Mouse (Mus musculus): ENCODE data around the gene Aipl1. TPM values are rescaled to one million over a fixed set of nuclear protein-coding genes. Genes with fewer than 3 reads are reported as not detected.

Gene Aipl1
- total RNA-seq, 1 experiment from 2014 or later = 0.18 TPM

DNA sequence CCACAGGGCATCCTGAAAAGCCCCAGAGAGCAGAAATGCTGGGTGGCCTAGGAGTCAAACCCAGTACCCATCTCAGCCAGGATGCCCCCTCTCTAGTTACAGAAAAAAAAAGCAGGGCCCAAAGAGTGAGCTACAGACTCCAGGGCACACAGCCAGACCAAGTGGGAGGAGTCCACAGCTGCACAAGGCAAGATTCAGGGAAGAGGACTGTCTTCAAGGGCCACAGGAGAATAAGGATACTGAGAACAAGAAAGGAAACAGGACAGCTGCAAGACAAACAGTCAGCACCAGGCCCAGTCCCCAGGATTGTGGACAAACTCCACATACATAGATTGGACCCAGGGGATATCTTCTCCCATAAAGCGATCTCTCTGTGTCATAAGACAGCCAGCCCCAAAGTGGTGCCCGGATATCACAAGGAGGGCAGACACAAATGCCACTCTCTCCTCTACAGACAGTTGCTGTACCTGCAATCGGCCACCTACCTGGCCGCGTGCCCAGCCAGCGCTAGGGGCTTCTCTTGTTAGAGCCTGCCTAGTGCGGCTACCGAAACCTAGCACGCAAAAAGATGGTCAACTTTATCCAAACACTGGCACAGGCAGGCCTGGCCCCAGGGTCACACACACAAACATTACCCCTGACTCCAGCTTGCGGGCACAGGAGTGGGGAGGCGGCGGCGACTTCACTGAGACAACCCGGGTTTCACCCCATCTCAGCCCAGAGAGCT, 13.0 kb upstream of the Aipl1 start:
- DNase-seq = no peak

DNA sequence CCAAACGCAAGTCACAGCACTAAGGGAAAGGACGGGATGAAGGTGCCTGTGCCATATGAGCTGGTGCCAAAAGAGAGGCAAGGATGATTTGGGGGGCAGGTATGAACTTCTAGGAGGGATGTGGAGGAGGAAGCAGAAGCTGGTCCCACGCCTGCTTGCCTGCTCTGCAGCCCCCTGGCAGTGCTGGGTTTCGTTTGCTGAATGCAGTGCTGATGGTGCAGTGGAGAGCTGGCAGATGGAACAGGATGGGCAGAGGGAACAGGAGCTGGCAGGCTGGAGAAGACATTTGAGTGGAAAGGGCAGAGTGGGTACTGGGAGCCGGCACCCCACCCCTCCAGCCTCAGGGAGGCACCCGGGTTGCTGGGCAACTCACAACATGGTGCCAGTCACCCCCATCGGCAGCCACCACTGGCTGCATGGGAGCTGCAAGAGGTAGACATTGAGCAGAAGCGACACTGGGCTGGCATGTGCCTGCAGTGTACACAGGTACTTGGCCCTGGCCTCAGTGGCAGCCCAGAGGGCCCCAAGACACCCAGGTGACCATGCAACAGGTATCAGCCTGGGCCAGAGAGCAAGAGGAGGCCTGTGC, 12.0 kb upstream of the Aipl1 start:
- DNase-seq = no peak

DNA sequence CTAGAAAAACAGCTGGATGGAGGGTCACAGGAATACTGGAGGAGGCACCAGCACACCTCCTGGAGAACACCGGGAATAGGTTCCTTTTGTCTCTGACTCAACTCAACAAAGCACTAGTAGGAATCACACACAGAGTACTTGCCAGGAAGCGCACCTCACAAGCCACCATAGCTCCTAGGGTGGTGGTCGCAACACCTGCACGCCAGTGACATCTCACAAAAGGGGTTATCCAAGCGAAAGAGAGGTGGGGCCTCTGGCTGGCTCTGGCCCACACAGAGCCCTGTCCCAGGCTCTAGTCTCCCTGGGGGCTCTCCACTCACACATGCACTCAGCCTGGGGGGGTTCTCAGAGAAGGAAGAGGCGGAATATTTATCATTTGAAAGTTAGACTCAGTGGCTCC, 11.4 kb upstream of the Aipl1 start:
- no peak for DNase-seq

DNA sequence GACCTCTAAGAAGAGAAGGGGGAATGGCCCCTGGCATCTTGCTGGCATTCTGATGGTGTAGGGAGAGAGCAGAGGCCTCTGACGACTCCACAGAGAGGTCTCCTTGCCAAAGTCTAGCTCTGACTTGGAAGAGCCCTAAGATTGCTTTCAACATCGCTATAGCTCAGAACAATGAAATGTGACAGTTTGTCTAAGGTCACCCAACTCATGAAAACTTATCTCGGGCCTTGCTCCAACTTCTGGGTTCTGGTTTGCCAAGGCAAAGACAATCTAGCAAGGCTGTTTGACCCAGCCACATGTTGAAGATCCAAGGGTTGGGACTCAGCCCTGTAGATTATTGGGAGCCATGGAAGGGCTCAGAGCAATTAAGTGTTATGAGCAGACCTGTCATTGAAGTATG, 6.9 kb upstream of the Aipl1 start:
- DNase-seq = no peak

DNA sequence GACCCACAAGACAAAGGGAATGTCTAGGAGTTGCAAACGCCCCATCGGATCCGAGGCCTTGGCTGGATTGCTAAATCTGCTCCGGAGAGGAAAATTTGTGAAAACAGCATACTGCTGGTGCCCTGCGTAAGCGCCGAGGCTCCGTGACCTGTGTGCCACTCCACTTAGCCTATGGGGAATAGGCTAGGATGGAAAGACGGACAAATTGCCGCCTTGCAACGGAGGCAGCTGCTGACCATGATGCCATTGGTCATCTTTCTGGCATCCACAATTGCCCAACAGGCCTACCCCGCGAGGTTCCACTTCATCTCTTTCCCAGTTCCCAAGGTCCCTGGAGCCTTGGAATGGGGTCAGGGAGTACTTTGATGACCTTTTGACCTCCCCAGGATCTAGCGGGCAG, 5.3 kb upstream of the Aipl1 start:
- DNase-seq = no peak

DNA sequence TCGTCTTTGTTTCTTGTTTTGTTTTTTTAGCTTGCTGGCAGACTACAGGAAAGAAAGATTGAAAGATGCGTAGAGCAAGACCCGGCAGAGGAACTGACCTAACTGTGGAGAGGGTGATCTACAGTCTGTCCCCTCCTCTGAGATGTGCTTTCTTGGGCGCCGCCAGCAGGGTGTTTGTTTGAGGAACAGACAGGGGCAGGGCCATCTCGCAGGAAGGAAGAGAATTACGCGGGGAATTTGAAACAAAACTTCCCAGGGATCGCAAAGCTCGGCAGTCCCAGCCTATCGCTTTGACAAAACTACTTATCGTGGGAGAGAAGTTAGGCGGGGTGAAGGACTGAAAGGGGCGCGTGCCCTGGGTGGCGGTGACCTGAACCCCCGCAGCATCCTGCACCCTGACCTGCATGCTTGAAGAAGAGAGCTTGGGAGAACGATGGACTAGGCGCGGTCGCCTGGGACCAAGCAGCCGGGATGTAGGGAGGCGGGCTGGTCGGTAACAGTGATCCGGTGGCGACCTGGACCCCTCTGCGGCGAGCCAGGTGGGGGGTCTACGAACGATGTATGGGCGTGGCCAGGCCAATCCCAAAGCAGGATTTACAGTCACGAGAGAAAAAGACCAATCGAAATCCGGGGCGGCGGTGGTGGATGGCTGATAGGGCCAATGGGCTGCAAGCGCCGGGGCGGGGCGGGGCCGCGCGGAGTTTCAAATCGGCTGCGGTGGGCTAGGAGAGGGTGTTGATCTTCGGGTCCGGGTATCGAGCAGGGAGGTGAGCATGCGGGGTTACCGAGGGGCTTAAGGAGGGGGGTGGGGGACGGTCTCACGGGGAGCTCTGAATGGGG, 4.7 kb upstream of the Aipl1 start, which contains the start of gene Pimreg:
Gene Pimreg (plus strand): TSS at position 265 of the 840 bp plus-strand sequence.
- peak; percentile 87 for DNase-seq

DNA sequence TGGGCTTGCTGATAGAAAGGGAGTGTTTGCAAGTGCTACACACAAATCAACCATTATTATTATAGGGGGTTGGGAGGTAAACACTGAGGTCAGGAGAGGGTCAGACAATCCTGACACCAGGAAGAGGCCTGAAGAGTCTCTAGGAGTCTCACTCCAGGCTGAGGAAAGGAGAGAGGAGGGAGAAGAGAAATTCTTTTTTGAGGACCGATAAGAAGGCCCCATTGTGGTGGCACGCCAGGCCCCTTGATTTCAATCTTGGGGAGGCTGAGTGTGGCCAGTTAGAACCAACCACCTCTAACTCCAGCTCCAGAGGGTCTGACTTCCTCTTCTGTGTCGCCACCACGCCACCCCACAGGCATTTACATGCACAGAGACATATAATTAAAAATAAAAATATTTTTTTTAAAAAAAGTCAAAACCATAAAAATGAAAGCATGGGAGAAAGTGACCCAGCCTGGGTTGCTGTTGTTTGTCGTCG, 4.0 kb upstream of the Aipl1 start:
- no peak for DNase-seq

DNA sequence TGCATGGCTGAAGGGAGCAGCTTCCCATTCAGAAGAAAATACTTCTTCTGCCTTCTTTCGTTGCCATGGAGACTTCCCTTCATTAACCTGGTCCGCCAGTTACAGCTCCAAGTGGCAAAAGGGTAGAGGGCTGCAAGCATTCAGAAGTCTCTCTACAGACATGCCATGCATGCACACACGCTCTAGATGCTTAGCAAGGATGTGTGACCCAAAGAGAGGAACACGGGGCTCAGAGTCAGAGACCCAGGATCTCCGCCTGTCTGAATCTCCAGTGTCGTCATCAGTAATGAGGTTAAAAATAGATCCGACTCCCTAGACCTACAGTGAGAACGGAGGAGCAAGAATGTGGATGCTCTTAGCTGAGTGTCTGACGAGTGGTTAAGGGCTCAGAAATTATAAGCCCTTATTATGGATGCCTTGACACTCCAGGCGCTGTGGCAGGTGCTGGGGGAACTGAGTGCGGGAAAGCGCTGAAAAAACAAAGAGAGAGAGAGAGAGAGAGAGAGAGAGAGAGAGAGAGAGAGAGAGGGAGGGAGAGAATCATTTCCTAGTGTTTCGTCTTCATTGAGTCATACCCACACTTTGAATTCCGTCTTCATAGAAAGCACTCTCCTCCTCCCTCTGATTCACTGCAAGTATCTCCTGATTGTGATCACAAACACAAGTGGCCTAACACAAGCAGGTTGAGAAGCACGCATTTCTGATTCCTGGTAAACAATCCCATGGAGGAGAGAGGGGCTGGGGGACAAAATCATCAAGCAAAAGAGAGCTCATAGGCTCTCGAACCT, 2.5 kb upstream of the Aipl1 start:
- DNase-seq = no peak

DNA sequence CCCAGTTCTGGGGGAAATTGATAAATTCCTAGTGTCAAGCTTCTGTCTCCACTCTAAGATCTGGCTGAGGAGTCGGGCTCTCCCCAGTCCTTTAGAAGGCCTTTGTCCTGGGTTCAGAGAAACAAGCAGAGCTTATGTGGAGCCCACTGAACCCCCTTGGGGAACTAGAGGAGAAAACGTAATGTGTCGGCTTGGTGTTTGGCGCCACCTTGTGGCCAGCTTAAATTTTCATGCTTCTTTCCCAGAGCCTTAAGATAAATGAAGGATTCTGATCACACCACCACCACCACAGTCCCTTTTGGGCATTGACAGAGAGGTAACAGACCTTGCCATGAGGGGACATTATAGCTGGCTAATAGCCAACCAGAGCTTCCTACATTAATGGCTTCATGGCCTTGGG, 687 bp upstream of the Aipl1 start:
- peak; percentile 70 for DNase-seq

DNA sequence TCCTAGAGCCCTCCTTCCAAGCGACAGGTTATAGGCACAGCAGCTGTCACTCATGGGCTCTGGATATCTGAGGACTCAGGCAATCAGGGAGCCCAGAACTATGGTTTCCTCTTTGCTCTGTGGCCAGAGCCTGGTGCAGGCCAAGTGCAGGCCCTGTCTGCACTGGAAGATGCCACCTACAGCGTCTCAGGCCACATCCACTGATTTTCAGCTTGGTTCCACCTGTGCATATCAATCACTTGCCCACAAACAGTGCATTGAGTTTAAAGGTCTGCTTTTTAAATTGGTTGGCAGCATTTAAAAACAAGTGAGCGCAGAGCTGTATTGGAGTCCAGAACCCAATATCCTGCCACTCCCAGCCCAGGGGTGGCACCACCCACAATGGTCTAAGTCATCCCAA, 4.7 kb downstream of the Aipl1 start:
- no peak for DNase-seq

DNA sequence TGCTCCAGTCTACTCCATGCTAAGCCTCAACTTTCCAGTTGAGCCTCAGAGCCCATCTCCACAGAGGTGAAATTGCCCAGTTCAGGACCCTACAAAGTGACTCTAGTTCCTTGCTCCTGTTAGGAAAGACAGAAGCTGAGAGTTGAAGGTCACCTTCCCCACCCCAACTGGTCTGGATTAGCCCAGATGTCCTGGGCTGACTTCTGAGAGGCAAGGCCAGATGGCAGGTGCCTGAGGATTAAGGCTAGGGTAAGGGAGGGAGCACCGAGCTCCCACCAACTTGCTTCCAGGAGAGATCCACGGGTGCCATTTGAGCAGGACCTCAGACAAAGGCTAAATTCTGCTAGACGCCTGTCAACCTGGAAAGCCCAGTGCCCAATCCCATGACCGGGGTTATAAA, 5.2 kb downstream of the Aipl1 start:
- no peak for DNase-seq

DNA sequence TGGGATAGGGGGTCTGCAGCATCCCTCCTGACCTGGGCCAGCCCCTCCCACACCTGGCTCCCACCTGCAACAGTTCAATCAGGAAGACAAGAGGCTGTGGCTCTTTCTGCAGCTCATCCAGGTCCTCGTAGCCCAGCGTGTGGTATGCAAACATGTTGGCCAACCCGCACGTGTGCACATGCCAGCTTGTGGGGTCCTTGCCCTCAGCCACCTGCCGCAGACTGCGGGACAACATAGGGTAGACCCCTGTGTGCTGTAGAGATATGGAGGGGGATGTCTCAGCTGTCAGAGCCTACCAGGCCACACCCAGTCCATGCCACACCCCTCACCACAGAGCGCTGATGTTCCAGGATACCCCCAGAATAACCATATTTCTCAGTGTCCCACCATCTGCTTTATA, 6.0 kb downstream of the Aipl1 start:
- DNase-seq = no peak

DNA sequence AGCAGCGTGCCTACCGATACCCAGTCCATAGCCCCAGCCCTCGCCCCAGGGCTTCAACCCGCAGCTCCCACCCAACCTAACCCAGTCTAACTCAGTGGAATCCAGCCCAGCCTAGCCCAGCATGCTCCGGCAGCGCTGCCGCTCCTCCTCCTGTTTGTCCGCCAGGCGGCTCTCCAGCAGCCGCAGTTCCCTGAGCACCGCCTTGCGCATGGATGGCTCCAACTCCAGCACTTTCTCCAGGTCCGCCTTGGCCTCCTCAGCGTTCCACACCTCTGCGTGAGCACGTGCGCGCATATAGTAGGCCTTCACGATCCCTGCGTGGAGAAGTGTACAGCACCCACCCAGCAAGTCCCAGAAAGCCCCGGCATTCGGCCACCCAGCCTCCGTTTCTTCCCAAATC, 8.2 kb downstream of the Aipl1 start:
- peak; percentile 35 for DNase-seq

DNA sequence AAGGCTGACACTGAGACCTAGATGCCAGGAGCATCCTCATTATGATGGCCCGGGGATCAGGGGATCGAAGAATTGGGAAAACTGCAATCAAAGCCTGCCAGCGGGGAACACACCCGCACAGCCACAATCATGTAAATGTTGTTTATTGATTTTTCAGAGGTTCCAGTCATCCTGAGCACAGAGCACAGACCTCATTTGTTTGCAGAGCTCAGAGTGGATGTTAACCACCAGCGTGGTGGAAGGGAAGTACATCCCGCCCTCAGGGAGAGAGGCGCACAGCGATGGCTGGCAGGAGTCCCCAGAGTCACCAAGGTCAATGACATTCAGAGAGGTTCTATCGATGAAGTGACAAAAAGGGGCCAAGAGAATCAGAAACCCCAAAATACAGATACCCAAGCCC, 9.5 kb downstream of the Aipl1 start:
- DNase-seq = no peak

DNA sequence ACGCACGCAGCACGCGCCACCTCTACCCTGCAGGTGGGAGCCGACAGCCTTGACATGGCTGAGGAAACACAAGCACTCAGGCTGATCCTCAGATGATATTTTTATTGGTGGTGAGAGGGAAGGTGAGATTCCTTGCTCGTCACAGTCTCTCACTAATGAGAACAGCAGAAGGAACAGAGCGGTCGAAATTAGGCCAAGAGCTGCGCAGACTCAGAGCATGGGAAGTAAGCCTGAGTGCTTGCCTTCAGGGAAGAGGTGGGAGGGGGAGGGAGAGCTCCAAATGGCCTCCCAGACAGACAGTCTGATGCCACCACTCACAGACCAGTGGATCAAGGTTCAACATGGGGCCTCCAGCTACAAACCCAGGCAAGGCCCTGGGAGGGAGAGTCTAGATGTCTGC, 10.8 kb downstream of the Aipl1 start:
- DNase-seq = no peak

DNA sequence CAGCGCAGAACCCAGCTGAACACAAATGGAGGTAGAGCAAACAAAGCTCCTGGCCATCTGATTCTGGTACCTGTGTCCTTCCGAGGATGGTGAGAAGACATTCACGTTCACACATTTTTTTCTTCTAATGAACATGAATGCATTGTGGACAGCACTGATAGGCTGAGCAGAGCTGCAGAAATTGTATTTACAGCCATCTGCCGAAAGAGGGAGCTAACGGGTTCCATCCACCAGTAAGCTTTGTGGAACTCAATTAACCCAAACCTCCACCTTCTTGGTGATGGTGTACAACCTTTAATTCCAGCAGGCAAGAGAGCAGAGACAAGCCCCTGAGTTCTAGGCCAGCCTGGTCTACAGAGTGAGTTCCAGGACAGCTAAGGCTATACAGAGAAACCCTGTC, 11.5 kb downstream of the Aipl1 start:
- DNase-seq = no peak

DNA sequence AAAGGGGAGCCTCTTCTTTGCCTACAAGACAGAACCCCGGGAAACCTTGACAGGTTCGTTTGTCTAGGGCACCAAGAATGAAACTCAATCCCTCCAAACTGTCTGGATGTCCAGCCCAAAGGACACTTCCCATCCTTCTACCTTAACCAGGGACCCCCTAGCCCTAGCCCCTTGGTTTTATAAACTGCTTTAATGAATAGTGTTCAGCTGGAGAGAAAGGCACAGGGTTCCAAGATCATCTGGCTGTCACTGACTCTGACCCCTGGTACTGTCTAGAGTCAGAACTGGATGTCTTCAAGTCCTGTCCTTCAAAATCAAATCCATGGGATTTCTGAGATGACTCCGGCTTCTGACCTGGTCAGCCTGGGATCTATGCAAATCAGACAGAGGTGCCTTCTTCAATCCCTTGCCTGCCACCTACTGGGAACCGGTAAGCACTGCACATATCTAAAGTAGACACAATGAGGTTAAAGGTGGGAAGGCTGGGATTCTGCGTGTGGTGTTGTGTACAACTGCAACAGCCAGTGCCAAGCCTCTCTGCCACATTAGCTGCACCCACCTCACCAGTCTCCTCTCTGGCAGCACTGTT, 13.0 kb downstream of the Aipl1 start:
- DNase-seq = peak; percentile 56

DNA sequence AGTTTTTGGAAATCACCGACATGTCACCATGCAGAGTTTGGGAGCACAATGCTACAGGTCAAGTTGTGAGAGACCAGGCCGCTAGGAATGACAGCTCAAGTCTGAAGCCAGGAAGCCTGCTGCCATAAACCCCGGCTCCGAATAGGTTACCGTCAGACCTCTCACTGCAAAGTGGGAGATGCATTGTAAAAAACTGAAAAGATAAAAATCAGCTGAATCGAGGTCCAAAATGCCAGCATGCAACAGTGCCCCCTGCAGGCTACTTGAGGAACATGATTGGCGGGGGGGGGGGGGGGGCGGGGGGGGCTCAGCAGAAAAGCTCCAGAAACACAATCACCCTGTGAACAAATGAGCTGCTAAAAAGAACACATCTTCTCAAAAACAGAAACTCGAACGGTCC, 13.7 kb downstream of the Aipl1 start:
- no peak for DNase-seq

DNA sequence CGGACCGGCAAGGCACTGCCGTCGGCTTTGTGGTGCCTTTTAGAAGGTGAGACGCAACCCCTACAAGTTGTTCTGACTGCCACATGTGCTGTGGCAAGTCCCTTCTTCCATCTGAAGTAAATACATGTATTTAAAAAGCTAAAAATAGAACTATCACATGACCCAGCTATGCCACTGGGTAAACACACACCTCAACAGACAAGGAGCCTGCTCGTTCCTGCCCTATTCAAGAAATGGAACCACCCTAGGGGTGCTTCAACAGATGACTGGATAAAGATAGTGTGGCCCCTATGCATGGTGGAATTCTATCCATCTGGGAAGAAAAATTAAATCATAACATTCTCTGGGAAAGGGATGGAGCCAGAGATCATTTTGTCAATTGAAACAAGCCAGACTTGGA, 14.5 kb downstream of the Aipl1 start:
- no peak for DNase-seq

DNA sequence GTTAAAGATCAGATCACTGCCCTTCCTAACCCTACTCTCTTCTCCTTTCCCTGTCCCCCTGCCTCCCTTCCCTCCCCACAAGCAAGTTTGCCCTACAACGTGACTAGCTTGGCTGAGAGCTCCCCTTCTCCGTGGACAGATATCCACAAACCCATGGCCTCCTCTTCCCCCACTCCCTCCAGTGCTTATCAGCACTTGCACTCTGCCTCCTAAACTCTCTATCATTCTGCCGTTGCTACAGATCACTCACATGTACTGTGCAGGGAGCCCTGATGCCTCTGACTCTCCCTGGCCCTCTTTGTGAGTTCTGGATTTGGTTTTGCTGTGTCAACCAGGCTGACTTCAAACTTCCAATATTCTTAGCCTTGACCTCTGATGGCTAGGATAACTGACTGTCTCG, 16.3 kb downstream of the Aipl1 start:
- no peak for DNase-seq

DNA sequence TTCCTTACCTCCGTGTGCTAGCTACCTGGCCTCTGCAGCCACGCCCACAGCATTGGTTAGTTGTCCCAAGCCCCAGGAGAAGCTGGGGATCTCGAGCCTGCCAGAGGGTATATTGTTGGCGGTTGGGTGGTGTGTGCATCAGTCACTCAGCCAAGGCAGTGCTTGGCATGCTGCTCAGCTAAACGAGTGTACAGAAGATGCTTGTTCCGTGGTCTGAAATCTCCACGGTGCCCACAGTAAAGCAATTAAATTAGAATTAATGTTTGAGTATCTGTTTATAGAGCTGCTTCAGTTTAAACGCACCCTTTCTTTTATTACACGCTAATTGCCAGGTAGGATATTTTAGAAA, 20.1 kb downstream of the Aipl1 start:
- DNase-seq = no peak

Data from adrenal gland, postnatal 25 days (tissue).